Mouse (Mus musculus) right cerebral cortex, adult 2 months (tissue): Measurements from ENCODE around the gene Miga1.
A peak's percentile ranks its signal among the peaks of the same experiment; 100 is the strongest.

ENCODE experiments used
- DNase-seq, 2 experiments: peaks; one replicate each; pipeline ENCODE4 v3.0.0; 2021 to 2022; ENCODE audit warnings: low spot score in 2 of 2

Miga1 gene

DNA sequence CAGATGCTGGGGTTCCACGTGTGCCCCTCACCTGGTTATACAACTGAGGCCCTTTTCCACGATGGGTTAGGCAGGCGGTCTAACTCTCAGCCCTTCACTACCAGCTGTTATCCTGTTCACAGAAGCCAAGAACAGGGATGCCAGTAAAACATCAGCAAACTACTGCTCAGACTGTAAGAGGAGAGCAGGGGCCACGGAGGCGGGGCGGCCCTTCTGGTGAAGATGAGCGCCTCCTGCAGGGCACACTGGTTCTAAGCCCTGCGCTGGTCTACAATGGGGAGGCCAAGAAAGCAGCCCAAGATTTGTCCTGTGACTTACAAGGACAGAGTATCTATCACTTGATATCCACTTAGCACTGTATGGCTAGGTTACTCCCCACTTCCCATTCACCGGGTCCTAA, 52.4 kb downstream of the Miga1 start:
- no peak for DNase-seq

DNA sequence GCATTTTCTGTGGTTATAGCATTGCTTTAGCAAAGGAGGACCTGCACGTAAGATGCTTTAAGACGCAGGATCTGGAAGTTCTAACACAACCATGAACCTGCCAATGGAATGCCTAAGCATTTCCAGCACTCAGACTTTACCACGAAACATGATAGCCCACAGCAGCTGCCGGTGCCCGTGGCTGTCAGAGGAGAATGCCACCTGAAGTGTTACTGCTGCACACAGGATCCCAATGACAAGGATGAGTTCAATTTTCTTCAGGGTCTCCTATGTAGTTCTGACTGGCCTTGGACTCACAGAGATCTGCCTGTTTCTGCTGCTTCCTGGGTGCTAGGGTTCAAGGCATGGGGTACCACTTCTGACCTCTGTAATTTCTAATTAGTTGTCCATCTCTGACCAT, 55.4 kb downstream of the Miga1 start:
- no peak for DNase-seq

DNA sequence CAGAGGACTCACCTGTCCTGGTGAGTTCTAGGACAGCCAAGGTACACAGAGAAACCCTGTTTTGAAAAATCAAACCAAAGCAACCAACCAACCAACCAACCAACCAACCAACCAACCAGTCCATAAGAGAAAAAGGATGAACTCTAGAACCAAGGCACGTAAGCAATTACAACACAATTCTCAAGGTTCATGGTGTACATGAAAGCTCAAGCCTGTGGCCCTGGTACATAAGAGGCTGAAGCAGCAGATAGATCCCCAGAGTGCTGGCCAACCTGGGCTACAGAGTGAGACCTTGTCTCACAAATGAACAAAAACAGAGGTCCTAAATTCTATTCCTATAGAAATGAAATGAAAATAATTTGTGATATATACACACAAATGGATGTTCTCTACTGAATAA, 55.9 kb downstream of the Miga1 start:
- DNase-seq = no peak

DNA sequence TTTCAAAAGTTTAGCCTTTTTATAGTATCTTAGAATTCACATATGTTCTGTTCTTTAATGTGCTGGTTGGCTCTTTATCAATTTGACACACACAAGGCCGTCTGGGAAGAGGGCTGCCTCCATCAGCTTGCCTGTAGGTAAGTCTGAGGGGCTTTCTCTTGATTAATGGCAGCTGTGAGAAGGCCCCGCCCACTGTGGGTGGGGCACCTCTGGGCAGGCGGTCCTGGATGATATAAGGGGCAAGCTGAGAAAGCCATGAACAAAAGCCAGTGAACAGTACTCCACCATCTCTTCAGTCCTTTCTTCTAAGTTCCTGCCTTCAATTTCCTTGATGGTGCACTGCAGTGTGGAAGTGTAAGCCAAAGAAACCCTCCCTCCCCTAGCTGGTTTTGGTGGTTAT, 58.1 kb downstream of the Miga1 start:
- DNase-seq = no peak

DNA sequence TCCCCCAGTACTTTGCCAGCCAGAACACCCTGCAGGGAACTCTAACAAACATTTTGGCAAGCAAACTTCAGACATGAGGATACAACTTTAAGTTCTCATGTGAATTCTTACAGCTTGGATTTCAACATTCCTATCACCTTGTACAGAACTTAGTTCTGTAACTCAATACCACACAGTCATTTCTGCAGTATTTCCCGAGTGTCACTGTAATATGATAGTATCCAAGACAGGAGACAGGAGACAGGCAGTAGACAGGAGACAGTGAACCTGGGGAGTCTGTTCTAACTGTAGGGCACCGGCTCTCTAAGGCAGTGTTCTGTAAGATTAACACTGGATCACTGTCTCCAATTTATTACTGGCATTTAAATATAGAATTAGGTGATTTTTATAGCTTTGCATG, 61.8 kb downstream of the Miga1 start:
- DNase-seq = no peak

DNA sequence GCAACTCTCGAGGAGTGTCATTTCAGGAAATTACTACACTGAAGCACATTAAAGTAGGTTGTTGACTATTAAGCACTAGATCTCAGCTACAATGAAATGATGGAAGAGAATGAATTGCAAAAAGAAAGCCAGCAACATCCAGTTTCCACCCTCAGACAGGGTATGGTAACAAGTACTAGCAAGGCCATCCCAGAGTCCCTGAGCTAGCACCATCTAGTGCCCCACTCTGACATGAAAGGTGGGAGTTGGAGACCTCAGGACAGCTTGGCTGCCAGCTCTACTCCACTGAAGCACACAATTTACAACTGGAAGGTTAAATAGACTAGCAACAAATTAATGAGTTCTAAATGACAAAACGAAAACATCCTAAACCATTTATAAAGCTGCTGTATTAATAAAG, 62.3 kb downstream of the Miga1 start:
- no peak for DNase-seq

DNA sequence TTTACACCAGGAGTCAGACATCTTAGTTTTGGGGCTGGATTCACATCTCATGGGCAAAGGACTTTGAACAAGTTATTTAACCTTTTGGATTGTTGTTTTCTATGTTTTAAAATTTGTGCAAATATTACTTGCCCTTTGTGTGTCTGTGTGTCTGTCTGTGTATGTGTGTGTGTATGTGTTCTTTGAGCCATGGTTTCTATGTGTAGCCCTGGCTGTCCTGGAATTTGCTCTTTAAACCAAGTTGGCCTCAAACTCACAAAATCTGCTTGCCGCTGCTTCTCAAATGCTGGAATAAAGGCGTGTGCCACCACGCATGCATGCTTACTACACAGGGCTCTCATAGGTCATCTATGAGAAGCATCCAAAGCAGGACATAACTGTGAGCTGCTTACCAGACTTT, 63.3 kb downstream of the Miga1 start:
- DNase-seq = no peak

DNA sequence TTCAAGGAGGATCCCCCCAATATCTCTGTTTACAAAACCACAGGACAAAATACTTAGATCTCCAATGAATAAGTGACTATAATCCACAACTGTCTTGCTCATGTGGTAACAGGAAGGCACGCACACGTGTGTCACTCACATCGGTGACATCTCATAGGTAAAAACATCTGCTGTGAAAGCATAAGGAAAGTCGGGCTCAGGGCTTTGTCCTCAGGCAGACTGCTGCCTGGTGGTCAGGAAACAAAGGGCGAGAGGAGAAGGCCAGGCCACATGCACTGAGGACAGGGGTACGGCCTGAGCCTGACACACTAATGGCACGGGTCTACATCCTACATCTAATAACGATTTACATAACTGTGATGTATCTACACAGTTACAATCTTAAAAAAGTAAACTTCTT, 65.2 kb downstream of the Miga1 start:
- DNase-seq = no peak

DNA sequence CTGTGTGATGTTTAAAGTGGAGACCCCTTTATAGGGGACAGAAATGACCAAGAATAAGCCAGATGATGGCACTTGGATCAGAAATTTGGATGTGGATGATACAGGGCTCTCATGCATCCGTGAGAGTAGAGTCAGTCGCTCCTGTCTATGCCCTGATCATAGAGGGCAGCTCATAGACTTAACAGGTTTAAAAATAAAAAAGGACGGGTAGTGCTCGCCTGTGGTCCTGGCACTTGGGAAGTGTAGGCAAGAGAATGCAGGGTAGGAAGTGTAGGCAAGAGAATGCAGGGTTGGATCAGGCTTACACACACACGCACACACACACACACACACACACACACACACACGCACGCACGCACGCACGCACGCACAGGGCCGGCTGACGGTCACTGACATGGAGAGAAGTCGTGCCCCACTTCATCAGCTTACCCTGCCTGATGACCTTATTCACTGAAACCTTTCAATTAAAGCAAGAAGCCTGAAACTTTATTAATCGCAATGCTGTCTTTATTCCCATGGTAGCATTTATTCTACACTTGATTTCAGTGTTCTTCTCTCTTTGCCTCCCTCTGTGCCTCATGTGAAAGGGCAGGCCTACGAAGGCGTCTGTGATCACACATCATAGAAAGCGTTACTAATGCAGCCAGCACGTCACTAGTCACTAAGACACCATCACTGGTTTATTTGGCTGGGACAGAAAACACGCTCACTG, 67.1 kb downstream of the Miga1 start:
- DNase-seq = no peak

DNA sequence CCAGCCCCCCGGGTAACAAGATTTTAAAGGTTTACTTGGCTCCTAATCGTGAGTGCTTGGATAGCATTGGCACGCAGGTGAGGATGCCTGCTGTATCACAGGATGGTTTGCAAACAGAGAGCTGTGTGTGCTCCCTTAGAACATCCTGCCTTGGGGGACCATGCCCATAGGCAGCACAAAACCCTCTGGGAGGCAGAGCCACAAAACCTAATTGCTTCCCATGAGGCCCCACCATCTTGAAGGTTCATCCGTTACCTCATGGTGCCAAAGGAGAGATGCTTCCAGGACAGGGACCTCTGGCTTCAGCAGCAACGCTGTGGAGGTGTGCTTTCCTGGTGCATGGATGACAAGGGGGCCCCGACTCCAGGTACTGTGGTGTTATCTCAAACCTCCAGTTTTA, 68.3 kb downstream of the Miga1 start:
- no peak for DNase-seq

DNA sequence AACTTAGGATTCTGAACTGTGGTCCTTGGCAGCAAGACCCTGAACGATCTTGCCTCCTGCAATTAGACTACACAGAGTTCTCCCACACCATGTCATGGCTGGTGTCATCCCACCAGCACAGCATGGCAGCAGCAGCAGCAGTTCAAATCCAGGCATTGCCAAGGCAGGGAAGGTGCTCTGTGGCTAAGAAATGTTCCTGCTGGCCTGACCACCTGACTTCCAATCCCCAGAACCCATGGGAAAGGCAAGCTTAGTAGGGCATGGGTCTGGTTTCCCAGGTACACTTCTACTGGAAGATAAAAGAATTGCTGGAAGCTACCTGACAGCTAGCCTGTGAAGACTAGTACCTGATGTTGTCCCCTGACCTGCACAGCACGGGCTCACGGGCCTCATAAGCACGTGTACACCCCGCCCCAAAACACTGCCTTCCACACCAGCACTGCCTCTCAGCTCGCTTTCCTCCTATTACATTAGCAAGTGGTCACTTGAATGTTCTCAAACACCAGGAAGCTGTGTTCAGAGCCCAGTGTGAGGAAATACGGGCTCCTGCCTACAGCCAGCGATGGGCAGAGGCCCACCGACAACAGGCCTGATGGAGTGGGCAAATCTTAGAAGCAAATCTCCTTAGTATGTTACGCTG, 69.0 kb downstream of the Miga1 start:
- DNase-seq = no peak

DNA sequence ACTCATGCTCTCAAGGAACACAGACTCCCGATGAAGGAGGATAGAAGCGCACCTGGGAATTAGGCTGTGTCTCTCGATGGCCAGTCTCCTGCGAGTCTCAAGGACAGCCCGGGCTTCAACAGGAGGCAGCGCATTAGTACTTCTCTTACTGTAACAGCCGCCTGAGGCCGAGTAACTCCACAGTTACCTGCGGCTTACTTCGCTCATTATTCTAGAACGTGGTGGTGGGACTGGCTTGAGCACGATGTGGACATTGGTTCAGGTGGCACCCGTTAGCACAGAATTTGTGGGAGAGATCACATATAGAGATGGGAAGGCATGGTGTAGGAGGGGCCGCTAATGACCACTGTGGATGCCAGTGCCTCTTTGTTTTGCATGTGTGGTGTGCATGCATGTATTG, 72.1 kb downstream of the Miga1 start:
- no peak for DNase-seq

DNA sequence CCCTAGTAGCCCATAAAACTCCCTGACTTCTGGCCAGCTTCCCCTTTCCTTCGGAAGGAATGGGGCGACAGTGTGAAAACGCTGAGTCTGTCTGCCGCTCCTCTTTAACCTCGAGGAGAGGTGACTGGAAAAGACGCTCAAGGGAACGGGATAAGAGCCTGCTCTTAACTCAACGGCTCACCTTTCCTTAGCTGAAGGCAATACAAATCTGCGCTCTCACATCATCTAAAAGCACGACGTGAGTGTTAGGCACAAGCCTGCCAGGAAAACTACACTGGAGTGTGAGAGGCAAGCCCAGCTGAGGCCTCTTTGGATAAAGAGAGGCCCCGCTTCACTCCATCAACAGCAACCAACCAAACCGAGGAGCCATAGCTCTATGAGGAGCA, 74.2 kb downstream of the Miga1 start, which contains the start of gene Nexn:
Gene Nexn, minus strand, starts transcription at position 315 of the 386 bp plus-strand sequence.
- DNase-seq = no peak

DNA sequence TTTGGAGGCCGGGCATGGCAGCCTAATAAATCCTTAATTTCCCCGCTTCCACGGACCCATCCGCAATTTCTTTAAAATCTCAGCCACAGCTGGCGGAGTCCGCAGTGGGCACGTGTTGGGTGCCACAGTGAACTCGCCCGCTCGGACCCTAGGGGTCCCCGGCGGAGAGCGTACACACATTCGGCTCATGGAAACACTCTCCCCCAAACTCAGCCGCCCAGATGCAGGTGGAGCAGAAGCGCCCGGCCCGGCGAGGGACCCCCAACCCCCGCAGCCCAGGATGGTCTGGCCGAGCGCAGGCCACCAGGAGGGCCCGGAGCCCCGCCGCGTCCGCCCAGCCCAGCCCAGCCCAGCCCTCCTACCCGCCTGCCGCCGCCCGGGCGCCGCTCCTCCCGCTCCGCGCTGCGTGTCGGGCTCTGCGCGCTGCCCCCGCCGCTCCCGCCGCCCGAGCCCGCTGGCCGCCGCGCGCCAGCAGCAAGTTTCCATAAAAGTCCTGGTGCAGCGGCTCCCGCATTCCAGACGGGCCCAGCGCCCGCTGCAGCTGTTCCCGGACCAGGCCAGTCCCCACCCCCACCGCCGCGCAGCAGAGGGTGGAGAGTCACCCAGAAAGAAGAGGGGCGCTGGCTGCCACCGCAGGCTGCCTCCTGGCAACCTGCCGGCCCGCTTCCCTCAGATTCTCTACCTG, 74.7 kb downstream of the Miga1 start:
- peak; percentile 23 to 38 for DNase-seq

DNA sequence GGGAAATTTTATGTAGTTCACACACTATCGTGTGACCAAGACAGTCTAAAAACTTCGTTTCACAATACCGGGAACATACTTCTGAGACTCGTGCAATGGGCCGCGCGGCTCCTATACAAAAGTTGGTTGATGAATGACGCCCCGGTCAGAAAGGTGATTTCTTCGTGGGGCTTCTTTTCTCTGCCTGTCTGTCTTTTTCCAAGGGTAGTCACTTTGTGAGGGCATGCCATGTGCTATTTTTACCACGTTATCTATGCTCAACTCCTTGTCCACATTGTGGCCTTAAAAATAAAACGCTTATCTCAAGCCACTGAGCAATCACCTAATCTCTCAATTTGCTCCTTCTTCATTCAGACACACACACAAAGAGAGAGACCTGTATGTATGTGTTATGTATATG, 75.4 kb downstream of the Miga1 start:
- DNase-seq = no peak

DNA sequence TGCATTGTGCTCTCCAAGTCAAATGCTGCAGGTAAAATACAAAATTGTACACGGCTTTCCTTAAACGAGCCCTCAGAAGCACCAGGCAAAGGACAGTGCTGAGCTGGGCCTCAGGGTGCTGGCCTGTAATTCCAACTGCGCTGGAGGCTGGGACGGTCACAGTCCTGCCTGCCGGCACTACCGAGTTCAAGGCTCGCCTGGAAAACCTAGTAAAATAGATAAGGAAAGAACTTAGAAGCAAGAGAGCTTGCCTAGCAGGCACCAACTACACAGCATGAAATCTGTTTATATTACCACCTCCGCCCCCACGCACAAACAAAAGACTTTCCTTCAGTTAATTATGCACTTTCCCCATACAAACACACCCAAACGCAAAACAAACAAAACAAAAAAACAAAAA, 75.8 kb downstream of the Miga1 start:
- no peak for DNase-seq

DNA sequence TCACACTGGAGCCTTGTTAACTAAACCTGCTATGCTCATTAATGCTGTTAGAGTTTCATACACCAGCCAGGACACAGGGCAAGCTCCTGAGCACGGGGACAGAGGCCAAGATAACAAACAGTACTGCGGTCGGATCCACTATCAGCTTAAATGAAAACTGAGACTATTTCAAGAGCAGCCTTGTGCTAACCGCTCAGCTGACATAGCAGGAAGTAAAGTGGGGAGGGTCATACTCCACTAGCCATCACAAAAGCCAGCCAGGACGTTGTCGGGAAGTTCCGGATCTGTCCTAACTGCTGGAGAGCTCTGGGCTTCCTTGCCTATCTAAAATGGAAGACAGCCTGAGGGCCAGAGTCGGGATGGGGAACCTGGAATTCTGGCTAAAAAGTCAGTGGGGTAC, 78.3 kb downstream of the Miga1 start:
- no peak for DNase-seq

DNA sequence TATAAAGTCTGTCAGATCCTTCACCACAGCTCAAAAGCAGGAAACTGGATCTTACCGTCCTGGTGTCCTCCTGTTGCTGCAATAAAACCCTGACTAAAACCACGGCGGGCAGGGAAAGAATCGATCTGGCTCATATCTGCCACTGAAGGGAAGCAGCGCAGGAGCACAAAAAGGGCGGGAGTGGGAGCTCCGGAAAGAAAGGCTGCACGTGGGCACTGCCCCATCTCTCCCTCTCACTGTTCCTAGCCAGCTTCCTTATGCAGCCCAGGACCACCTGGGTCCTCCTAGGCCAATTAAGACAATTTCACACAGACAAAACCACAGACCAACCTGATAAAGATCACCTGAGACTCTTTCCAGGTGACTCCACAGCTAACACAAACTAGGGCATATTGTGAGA, 78.8 kb downstream of the Miga1 start:
- no peak for DNase-seq

DNA sequence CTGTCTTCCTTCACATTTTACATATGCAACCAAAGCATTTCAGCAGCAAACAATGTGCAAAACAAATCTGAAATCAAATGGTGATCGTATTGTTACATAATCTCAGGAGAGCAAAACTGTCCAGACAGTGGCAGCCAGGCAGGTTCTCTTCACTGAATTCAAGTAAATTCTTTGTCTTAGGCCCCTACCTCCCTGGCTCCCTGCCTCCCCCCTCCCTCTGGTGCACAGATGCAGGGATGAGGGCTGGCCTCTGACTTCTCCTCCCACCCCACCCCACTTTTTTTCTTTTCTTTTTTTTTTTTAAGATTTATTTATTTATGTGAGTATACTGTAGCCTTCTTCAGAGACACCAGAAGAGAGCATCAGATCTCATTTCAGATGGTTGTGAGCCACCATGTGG, 79.8 kb downstream of the Miga1 start:
- DNase-seq = no peak

DNA sequence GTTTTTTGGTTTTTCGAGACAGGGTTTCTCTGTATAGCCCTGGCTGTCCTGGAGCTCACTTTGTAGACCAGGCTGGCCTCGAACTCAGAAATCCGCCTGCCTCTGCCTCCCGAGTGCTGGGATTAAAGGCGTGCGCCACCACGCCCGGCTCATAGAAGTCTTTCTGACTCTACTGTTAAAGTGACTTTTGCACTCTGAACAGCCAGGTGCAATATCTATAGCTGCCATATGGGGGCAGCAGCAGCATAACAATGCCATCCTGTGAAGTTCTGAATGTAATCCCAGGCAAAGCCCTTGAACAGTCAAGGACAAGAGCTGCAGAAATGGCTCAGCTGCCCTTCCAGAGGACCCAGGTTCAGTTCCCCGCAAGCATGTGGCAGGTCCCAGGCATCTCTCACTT, 80.8 kb downstream of the Miga1 start:
- peak; percentile 81 to 83 for DNase-seq

DNA sequence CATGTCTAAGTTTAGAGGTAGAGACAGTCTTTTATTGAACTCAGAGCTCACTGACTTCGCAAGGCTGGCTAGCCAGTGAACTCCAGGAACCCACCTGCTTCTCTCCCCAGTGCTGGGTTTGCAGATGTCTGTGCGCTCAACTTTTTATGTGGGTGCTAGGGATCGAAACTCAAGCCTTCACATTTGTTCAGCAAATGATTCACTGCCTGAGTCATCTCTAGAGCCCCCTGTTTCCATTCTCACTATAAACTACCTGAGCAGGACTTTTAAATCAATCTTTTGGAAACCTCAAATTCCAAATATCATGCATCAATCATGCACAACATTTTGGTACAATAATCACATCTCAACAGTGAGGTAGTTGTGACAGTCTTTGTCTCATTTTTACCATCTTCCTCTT, 82.7 kb downstream of the Miga1 start:
- DNase-seq = no peak

DNA sequence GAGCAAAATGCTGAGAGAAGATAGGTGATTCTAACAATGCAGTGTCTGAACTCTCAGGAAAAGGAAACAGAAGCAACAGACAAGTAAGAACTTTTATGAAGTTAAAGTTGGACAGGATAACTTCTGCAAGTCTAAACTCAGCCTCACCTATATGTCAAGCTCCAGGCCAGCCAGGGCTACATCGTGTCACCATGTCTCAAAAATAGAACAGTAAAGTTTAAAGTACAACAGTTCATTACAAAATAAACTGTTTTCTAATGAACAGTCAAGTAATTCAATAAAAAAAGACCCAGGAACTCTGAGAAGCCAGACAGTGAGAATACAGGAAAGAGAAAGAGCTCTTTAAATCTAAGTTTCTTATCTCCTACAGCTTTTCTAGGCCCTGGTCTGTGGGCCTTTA, 89.7 kb downstream of the Miga1 start:
- no peak for DNase-seq

DNA sequence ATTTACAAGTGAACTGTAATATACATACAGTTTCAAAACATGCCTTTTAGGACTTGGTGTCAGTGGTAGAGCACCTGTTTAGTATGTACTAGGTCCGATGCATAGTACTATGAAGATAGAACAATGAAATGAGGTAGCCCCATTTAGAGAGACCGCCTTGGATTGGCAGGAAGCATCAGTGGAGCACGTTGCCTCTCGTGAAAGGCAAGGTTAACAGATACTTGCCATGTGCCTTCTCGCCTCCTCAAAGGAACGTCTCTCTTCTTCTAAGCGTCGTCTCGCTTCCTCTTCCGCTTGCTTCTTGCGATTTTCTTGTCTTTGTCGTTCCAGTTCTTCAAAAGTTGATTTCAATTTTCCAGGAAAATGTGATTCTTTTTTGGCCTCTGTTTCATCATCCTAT, 92.5 kb downstream of the Miga1 start:
- no peak for DNase-seq
